Mouse (Mus musculus) kidney, adult 2 months (tissue): ENCODE data around the gene Gucy1b2. TPM values are rescaled to one million over a fixed set of nuclear protein-coding genes. Genes with fewer than 3 reads are reported as not detected.

ENCODE experiments used
- DNase-seq: peaks from one replicate; pipeline ENCODE4 v3.0.0; 2021
- H3K27ac ChIP-seq: fragments of 200-500 bp; 2 replicates; pipeline ENCODE4 v1.5.1; 2012; ENCODE audit warnings: low read depth, low read length, control low read depth, inconsistent platforms; ENCODE audit not compliant: insufficient read depth
- H3K27me3 ChIP-seq: fragments of 200-500 bp; replicated peaks from 2 replicates; pipeline ENCODE4 v1.6.1; 2012; ENCODE audit warnings: mild to moderate bottlenecking, moderate library complexity, low read length, inconsistent platforms; ENCODE audit not compliant: control insufficient read depth, insufficient read depth
- H3K36me3 ChIP-seq: fragments of 200-500 bp; 2 replicates; pipeline ENCODE4 v1.6.1; 2012; ENCODE audit warnings: mild to moderate bottlenecking, moderate library complexity, low read length, inconsistent platforms; ENCODE audit not compliant: control insufficient read depth, insufficient read depth
- H3K4me1 ChIP-seq: fragments of 200-500 bp; 2 replicates; pipeline ENCODE4 v1.6.1; 2011; ENCODE audit warnings: low read length; ENCODE audit not compliant: control insufficient read depth, insufficient read depth
- H3K4me3 ChIP-seq: fragments of 200-500 bp; 2 replicates; pipeline ENCODE4 v1.5.1; 2011; ENCODE audit warnings: mild to moderate bottlenecking, low read depth, low read length, control low read depth; ENCODE audit not compliant: insufficient read depth
- CTCF ChIP-seq: fragments of 200-500 bp; conservative IDR thresholded peaks from 2 replicates; pipeline ENCODE4 v1.5.1; 2011; ENCODE audit warnings: low read depth, mild to moderate bottlenecking, control low read depth, low read length, moderate library complexity, mixed read lengths; ENCODE audit not compliant: insufficient read depth, insufficient read length
- POLR2A ChIP-seq: fragments of 200-500 bp; IDR thresholded peaks from one replicate; pipeline ENCODE4 v1.6.1; 2011; ENCODE audit warnings: low read depth, low read length, control low read depth
- WGBS: fragments of 180-500 bp; shearing (Covaris S2); methylation state at CpG from one replicate; pipeline ENCODE4 v1.1.7; 2018; 5-methylcytosine and 5-hydroxymethylcytosine counted together
- polyA plus RNA-seq: library from polyadenylated mRNA; depleted of rRNA; stranded (reverse); fragments of >200 nt; gene quantifications from 2 replicates; pipeline ENCODE4 v1.2.3, GENCODE M21; 2012

The Gucy1b2 gene
- polyA plus RNA-seq, 1 experiment, result 0.05 TPM

- Histone ChIP-seq H3K4me3 (no peak overlapping the region), H3K36me3 (no peaks in the 10 kb centered on the region), H3K27ac (no peak overlapping the region), H3K4me1 (no peaks in the 10 kb centered on the region), H3K27me3 (no peaks in the 10 kb centered on the region)
- whole genome bisulfite sequencing, result 57% methylated on average over 6 of the region's 6 CpGs
- TF ChIP-seq POLR2A (no peak), CTCF (no peak)
- DNase-seq, result no peak
Observed at GRCm38 (mm10) chr14:62479395-62479794, 23.3 kb upstream of the Gucy1b2 start.

- TF ChIP-seq CTCF (no peak), POLR2A (no peak)
- WGBS, result 60% methylated on average over 1 of the region's 1 CpGs
- H3K27ac ChIP-seq, result no peak overlapping the region
- DNase-seq, result no peak
- no peaks in the 10 kb centered on the region for H3K36me3 ChIP-seq
- no peaks in the 10 kb centered on the region for H3K27me3 ChIP-seq
- no peaks in the 10 kb centered on the region for H3K4me1 ChIP-seq
- H3K4me3 ChIP-seq, result no peak overlapping the region
Observed at GRCm38 (mm10) chr14:62474481-62474880, 18.4 kb upstream of the Gucy1b2 start.

- Histone ChIP-seq H3K27me3 (no peaks in the 10 kb centered on the region), H3K4me1 (no peaks in the 10 kb centered on the region), H3K4me3 (no peak overlapping the region), H3K27ac (no peak overlapping the region), H3K36me3 (no peaks in the 10 kb centered on the region)
- DNase-seq, result no peak
- 84% methylated on average over 2 of the region's 2 CpGs for WGBS
- TF ChIP-seq POLR2A, result no peak
- TF ChIP-seq CTCF, result no peak
Observed at GRCm38 (mm10) chr14:62472061-62472460, 16.0 kb upstream of the Gucy1b2 start.

GRCm38 (mm10) chr14:62468753-62469125 is 12.7 kb upstream of the Gucy1b2 start:
- Histone ChIP-seq H3K36me3 (no peaks in the 10 kb centered on the region), H3K27ac (no peak overlapping the region), H3K27me3 (no peaks in the 10 kb centered on the region), H3K4me3 (no peak overlapping the region), H3K4me1 (no peaks in the 10 kb centered on the region)
- DNase-seq, result no peak
- whole genome bisulfite sequencing, result 88% methylated on average over 5 of the region's 5 CpGs
- TF ChIP-seq POLR2A (no peak), CTCF (no peak)

- TF ChIP-seq CTCF, result no peak
- TF ChIP-seq POLR2A, result no peak
- WGBS, result 57% methylated on average over 6 of the region's 6 CpGs
Observed at GRCm38 (mm10) chr14:62468119-62468752, 12.1 kb upstream of the Gucy1b2 start.

GRCm38 (mm10) chr14:62464966-62465365 is 8.9 kb upstream of the Gucy1b2 start:
- Histone ChIP-seq H3K27ac (peak overlapping the region; percentile 81), H3K36me3 (no peaks in the 10 kb centered on the region), H3K4me1 (no peaks in the 10 kb centered on the region), H3K4me3 (peak overlapping the region; percentile 56), H3K27me3 (no peaks in the 10 kb centered on the region)
- TF ChIP-seq POLR2A, result no peak
- TF ChIP-seq CTCF, result no peak
- DNase-seq, result peak; percentile 94
- WGBS, result 23% methylated on average over 9 of the region's 9 CpGs

More at GRCm38 (mm10) chr14:62468119-62468752, 12.1 kb upstream of the Gucy1b2 start:
- no peaks in the 10 kb centered on the region for H3K27me3 ChIP-seq
- no peak overlapping the region for H3K4me3 ChIP-seq
- no peak overlapping the region for H3K27ac ChIP-seq
- H3K36me3 ChIP-seq, result no peaks in the 10 kb centered on the region
- H3K4me1 ChIP-seq, result no peaks in the 10 kb centered on the region
- DNase-seq, result no peak

- no peak overlapping the region for H3K4me3 ChIP-seq
- no peak for DNase-seq
- no peaks in the 10 kb centered on the region for H3K4me1 ChIP-seq
- no peaks in the 10 kb centered on the region for H3K36me3 ChIP-seq
- TF ChIP-seq CTCF, result peak; percentile 45; the same call in 1 of the 2 replicates
- TF ChIP-seq POLR2A, result no peak
- H3K27me3 ChIP-seq, result no peaks in the 10 kb centered on the region
- H3K27ac ChIP-seq, result no peak overlapping the region
- WGBS, result 51% methylated on average over 11 of the region's 11 CpGs
Observed at GRCm38 (mm10) chr14:62459541-62459940, 3.5 kb upstream of the Gucy1b2 start.
